Mouse (Mus musculus): ENCODE results near the gene Gm14443. TPM values are rescaled to one million over a fixed set of nuclear protein-coding genes. Genes with fewer than 3 reads are reported as not detected.
"Not testable (repeated sequence)": the region's sequence is repeated elsewhere in the genome, so short reads cannot be mapped to it uniquely, and the experiment has no call there.

The Gm14443 gene
- 0.07 and 0.11 TPM in 2 replicates for polyA plus RNA-seq (2012; rRNA removed)

DNA sequence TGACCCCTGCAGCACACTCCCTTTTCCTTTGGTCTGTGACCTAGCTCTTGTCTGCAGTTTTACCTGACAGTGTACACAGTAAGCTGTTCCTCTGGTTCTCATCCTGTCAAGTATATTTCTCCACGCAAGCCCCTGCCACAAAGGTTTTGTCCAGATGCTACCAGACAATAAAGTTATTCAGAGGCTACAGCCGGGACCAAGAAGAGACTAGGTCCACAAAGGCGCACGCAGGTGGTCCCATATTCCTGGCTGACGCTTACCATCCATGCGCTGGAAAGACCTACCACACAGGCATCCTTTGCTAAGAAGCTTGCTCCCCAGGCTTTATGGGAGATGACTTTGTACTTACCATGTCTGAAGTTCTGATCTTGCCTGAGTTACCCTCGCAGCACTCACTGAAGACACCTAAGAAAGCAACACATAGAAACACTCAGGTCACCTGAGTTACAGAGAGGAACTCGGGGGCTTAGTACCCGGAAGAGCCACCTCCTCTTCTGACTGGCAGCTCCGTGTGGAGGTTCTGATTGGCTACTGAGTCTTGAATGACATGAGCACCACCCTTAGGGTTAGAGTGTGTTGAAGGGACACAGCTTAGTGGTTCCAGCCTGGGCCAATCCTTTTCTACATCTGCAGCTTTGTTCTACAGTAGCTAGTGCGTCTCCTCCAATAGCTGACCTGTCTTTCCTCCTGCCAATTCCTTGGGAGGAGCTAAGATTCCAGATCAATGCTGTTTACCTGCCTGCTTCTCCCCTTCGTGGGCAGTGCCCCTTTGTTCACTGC lies at the start of gene Gm14443:
TSS of gene Gm14443 (minus strand) at position 471 of the 780 bp plus-strand sequence.
- WGBS = 81% methylated on average over 12 of the region's 12 CpGs

DNA sequence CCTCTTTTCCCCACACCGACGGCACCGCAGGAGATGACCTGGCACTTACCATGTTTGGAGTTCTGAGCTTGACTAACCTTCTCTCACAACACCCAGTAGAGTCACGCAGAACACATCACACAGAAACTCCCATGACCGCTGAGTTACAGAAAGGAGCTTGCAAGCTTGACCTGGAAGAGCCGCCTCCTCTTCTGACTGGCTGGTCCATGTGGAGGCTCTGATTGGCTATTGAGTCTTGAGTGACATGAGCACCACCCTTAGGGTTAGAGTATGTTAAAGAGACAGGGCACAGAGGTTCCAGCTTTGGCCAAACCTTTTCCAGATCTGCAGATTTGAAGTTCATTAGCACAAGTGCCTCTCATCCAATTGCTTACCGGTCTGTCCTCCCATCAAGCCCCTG lies 31.1 kb upstream of the Gm14443 start, which contains the start of gene Gm14391:
TSS of gene Gm14391 (minus strand) at position 186 of the 400 bp plus-strand sequence.
- not testable (repeated sequence) for H3K36me3 ChIP-seq (ENCODE audit: control insufficient read depth, insufficient read depth, low read length); H3K27ac ChIP-seq (ENCODE audit: insufficient read depth, low read length); H3K4me3 ChIP-seq (ENCODE audit: extremely low read depth, insufficient read depth, insufficient read length); H3K27me3 ChIP-seq (ENCODE audit: control insufficient read depth, insufficient read depth, low read length); DNase-seq (ENCODE audit: low read depth in 1 of 2, low spot score in 2 of 2); H3K4me1 ChIP-seq (ENCODE audit: control insufficient read depth, insufficient read depth, insufficient read length)
- no CpG with 5 or more reads among the region's 7 CpGs for WGBS

More for the DNA sequence above, at the start of gene Gm14443:
- not testable (repeated sequence) for H3K36me3 ChIP-seq (ENCODE audit: control insufficient read depth, insufficient read depth, low read length); H3K27me3 ChIP-seq (ENCODE audit: control insufficient read depth, insufficient read depth, low read length); H3K4me1 ChIP-seq (ENCODE audit: control insufficient read depth, insufficient read depth, insufficient read length); H3K4me3 ChIP-seq (ENCODE audit: extremely low read depth, insufficient read depth, insufficient read length); H3K27ac ChIP-seq (ENCODE audit: insufficient read depth, low read length); DNase-seq (ENCODE audit: low read depth in 1 of 2, low spot score in 2 of 2)

DNA sequence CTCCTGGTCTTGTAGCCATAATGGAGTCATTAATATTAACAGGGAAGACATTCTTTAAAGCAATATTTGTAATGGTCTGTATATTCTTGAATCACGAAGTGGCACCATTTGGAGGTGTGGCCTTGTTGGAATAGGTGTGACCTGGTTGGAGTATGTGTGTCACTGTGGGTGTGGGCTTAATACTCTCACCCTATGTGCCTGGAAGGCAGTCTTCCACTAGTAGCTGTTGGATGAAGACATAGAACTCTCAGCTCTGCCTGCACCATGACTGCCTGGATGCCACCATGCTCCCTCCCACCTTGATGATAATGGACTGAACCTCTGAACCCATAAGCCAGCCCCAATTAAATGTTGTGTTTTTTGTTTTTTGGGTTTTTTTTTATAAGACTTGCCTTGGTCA lies 3.3 kb upstream of the Gm14443 start:
- H3K27me3 ChIP-seq (ENCODE audit: control insufficient read depth, insufficient read depth, low read length); H3K27ac ChIP-seq (ENCODE audit: insufficient read depth, low read length); H3K4me3 ChIP-seq (ENCODE audit: extremely low read depth, insufficient read depth, insufficient read length); DNase-seq (ENCODE audit: low read depth in 1 of 2, low spot score in 2 of 2); H3K4me1 ChIP-seq (ENCODE audit: control insufficient read depth, insufficient read depth, insufficient read length); H3K36me3 ChIP-seq (ENCODE audit: control insufficient read depth, insufficient read depth, low read length): not testable (repeated sequence)
- WGBS = 44% methylated on average over 1 of the region's 1 CpGs

DNA sequence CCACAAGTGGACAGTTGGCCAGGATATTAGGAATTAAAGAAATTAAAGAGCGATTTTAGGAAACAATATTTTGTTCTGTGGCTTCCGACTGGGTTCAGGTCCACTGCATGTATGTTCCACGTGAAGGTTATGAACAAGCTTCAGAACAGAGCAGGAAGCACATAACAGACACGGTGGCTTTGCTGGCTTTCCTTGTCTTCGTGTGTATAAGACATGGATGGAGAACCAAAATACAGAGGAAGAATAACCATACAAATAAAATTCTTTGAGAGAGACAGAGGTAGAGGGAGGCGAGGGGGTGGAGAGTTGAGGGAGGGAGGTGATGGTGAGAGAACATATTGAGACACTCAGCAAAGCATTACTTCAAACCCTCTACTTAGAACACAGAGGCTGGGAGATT lies 641 bp upstream of the Gm14443 start:
- Histone ChIP-seq H3K4me3 (ENCODE audit: extremely low read depth, insufficient read depth, insufficient read length) (no peak overlapping the region), H3K36me3 (ENCODE audit: control insufficient read depth, insufficient read depth, low read length) (no peaks in the 10 kb centered on the region), H3K27me3 (ENCODE audit: control insufficient read depth, insufficient read depth, low read length) (no peaks in the 10 kb centered on the region), H3K4me1 (ENCODE audit: control insufficient read depth, insufficient read depth, insufficient read length) (no peaks in the 10 kb centered on the region), H3K27ac (ENCODE audit: insufficient read depth, low read length) (no peak overlapping the region)
- no peak for DNase-seq (ENCODE audit: low read depth in 1 of 2, low spot score in 2 of 2)
- 81% methylated on average over 6 of the region's 6 CpGs for WGBS
- TF ChIP-seq POLR2A (IDR thresholded peaks at IDR 0.05; ENCODE audit: low read depth, low read length) (no peak), CTCF (IDR thresholded peaks at IDR 0.05; ENCODE audit: extremely low read depth, insufficient read depth, insufficient read length, insufficient replicate concordance) (no peak)

DNA sequence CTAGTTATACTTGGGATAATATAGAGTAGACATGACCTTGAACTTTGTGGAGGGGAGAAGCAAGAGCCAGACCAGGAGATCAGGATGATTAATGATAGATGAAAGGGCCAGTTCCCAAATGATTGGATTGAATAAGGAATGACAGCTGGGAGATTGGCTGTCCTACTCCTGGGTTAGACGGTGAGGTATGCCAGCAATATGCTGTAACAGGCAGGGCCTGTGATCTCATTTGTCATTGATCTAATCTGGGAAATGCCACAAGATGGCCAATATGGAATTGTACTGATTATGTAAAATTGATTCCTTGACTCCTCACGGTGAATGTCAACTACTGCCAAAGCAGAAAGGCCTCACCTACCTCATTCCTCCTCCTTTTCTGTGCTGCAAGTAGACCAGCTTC lies 1.6 kb downstream of the Gm14443 start:
- H3K27me3 ChIP-seq (ENCODE audit: control insufficient read depth, insufficient read depth, low read length); DNase-seq (ENCODE audit: low read depth in 1 of 2, low spot score in 2 of 2); H3K36me3 ChIP-seq (ENCODE audit: control insufficient read depth, insufficient read depth, low read length); H3K4me3 ChIP-seq (ENCODE audit: extremely low read depth, insufficient read depth, insufficient read length); H3K4me1 ChIP-seq (ENCODE audit: control insufficient read depth, insufficient read depth, insufficient read length); H3K27ac ChIP-seq (ENCODE audit: insufficient read depth, low read length): not testable (repeated sequence)
- WGBS = 88% methylated on average over 2 of the region's 2 CpGs

DNA sequence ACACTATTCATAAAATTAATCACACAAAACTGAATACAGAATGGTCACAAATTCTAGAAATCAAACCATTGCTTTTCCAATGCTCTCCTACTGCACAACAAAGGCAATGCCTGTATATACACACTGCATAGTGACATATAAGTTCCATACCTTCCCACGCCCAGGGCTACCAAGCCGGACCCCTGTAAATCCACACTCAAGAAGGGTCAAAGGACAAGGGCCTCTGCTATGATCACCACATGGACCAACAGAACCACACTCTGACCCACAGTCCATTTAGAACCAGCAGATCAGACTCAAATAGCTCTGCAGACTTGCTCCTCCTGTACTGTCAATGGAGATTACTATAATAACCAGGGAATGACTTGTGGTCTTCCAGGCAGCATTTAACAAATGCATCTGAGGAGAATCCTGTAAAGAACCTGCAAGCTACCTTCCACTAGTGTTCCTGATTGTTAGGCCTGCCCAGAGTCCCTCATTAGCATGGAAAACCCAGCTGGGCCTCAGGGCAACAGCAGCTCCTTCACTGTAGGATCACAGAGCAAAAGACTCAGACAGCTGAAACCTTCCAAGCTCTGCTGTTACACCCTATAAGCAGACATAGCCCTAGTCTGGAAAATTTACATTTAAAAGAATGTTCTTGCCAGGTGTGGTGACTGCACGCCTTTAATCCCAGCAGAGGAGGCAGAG lies 2.6 kb downstream of the Gm14443 start:
- H3K27me3 ChIP-seq (ENCODE audit: control insufficient read depth, insufficient read depth, low read length); DNase-seq (ENCODE audit: low read depth in 1 of 2, low spot score in 2 of 2); H3K36me3 ChIP-seq (ENCODE audit: control insufficient read depth, insufficient read depth, low read length); H3K4me3 ChIP-seq (ENCODE audit: extremely low read depth, insufficient read depth, insufficient read length); H3K27ac ChIP-seq (ENCODE audit: insufficient read depth, low read length); H3K4me1 ChIP-seq (ENCODE audit: control insufficient read depth, insufficient read depth, insufficient read length): not testable (repeated sequence)
- 84% methylated on average over 3 of the region's 3 CpGs for WGBS

DNA sequence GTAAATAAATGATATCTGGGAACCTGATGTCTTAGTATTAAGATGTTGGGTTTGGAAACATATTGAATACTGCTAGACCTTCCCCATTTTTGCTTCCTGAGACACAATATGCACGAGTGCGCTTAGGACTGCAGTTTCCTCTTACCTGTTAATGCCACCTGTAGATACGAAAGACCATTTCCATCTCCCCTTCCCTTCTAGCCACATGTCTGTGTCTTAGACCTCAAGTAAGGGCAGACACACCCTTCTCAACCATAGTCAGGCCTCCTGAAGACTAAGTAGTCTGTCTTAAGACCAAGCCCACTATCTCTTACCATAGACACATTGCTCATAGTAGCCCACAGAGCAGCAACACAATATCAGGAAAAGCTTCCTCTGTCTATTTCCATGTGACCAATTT lies 3.5 kb downstream of the Gm14443 start:
- Histone ChIP-seq H3K4me3 (ENCODE audit: extremely low read depth, insufficient read depth, insufficient read length) (no peak overlapping the region), H3K27me3 (ENCODE audit: control insufficient read depth, insufficient read depth, low read length) (no peaks in the 10 kb centered on the region), H3K36me3 (ENCODE audit: control insufficient read depth, insufficient read depth, low read length) (no peaks in the 10 kb centered on the region), H3K4me1 (ENCODE audit: control insufficient read depth, insufficient read depth, insufficient read length) (no peaks in the 10 kb centered on the region), H3K27ac (ENCODE audit: insufficient read depth, low read length) (no peak overlapping the region)
- TF ChIP-seq POLR2A (IDR thresholded peaks at IDR 0.05; ENCODE audit: low read depth, low read length) (no peak), CTCF (IDR thresholded peaks at IDR 0.05; ENCODE audit: extremely low read depth, insufficient read depth, insufficient read length, insufficient replicate concordance) (no peak)
- 81% methylated on average over 3 of the region's 3 CpGs for WGBS
- no peak for DNase-seq (ENCODE audit: low read depth in 1 of 2, low spot score in 2 of 2)

DNA sequence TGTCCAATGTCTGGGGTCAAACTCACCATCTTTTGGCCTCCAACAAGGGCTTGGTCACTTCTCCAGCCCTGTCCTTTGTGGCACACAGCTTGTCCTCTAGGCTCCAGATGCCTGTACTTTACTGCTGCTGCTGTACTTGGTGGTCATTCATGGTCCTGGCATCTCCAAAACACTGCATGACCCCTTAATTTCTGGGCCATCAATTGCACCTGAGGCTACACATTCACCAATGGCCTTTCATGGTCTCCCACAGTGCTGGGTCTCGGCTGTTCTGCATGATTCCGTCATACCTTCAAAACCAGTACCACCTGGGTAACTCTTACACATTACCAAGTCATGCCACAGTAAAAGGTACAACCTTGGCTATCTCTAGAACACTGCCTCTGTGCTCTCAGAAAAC lies 8.8 kb downstream of the Gm14443 start:
- not testable (repeated sequence) for H3K27ac ChIP-seq (ENCODE audit: insufficient read depth, low read length); DNase-seq (ENCODE audit: low read depth in 1 of 2, low spot score in 2 of 2); H3K4me1 ChIP-seq (ENCODE audit: control insufficient read depth, insufficient read depth, insufficient read length); H3K27me3 ChIP-seq (ENCODE audit: control insufficient read depth, insufficient read depth, low read length); H3K4me3 ChIP-seq (ENCODE audit: extremely low read depth, insufficient read depth, insufficient read length); H3K36me3 ChIP-seq (ENCODE audit: control insufficient read depth, insufficient read depth, low read length)
- WGBS = 86% methylated on average over 2 of the region's 2 CpGs

DNA sequence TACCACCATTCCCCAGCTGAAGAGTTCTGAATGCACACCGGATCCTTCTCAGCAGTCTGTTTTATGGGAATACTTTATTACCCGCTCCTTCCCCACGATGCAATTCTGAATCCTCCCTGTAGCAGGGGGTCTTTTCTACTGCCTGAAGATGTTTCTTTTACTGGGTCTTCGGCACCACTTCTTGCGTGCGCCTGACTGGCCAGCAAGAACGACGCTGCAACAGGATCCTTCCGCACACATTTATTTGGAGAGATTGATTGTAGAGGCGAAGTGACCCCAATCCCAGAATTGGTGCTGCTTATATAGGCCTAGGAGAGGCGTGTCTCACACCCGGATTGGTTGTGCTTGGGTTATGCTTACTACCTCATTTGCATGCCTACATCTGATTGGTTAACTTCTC lies 10.6 kb downstream of the Gm14443 start:
- DNase-seq (ENCODE audit: low read depth in 1 of 2, low spot score in 2 of 2); H3K4me1 ChIP-seq (ENCODE audit: control insufficient read depth, insufficient read depth, insufficient read length); H3K36me3 ChIP-seq (ENCODE audit: control insufficient read depth, insufficient read depth, low read length); H3K27ac ChIP-seq (ENCODE audit: insufficient read depth, low read length); H3K4me3 ChIP-seq (ENCODE audit: extremely low read depth, insufficient read depth, insufficient read length); H3K27me3 ChIP-seq (ENCODE audit: control insufficient read depth, insufficient read depth, low read length): not testable (repeated sequence)
- WGBS = 95% methylated on average over 12 of the region's 12 CpGs

DNA sequence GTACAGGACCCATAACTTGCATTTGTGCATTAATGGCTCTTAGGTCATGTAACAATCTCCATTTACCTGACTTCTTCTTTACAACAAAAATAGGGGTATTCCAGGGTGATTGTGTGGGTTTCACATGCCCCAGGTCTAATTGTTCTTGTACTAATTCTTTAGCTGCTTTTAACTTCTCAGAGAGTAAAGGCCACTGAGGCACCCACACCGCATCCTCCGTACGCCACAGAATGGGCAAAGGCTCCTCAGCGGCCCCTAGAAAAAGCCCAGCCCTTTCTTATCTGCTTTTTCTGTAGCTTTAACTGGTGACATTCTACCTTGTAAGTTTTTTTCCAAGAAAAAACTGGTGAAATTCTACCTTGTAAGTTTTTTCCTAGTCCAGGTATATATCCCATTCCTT lies 14.2 kb downstream of the Gm14443 start:
- not testable (repeated sequence) for H3K27me3 ChIP-seq (ENCODE audit: control insufficient read depth, insufficient read depth, low read length); H3K4me3 ChIP-seq (ENCODE audit: extremely low read depth, insufficient read depth, insufficient read length); H3K36me3 ChIP-seq (ENCODE audit: control insufficient read depth, insufficient read depth, low read length); H3K27ac ChIP-seq (ENCODE audit: insufficient read depth, low read length); H3K4me1 ChIP-seq (ENCODE audit: control insufficient read depth, insufficient read depth, insufficient read length); DNase-seq (ENCODE audit: low read depth in 1 of 2, low spot score in 2 of 2)
- WGBS = 96% methylated on average over 4 of the region's 4 CpGs

All from spleen, adult 2 months (tissue).